Mouse (Mus musculus): ENCODE data around the gene Agpat4.

GRCm38 (mm10) chr17:12160540-12160939, 42.0 kb downstream of the Agpat4 start:
- TF ChIP-seq CTCF (IDR thresholded peaks at IDR 0.05; ENCODE audit: borderline replicate concordance, insufficient read depth, low read depth, low read length) (no peak), POLR2A (IDR thresholded peaks at IDR 0.05; ENCODE audit: borderline replicate concordance, insufficient read depth, low read length) (no peak)

All from cerebellum, adult 2 months (tissue).